Mouse (Mus musculus) thymus, adult 2 months (tissue): Measurements from ENCODE around the gene Cacna2d3.

Experiments used
- CTCF ChIP-seq: fragments of 200-500 bp; IDR thresholded peaks from 2 replicates; pipeline ENCODE4 v1.5.1; 2012; ENCODE audit warnings: mild to moderate bottlenecking, control low read depth, low read length, moderate library complexity, borderline replicate concordance; ENCODE audit not compliant: control insufficient read depth, poor library complexity, insufficient read depth; ENCODE audit errors: extremely low read depth
- POLR2A ChIP-seq: fragments of 200-500 bp; IDR thresholded peaks from 2 replicates; pipeline ENCODE4 v1.6.1; 2012; ENCODE audit warnings: mild to moderate bottlenecking, low read length, control low read depth, moderate library complexity; ENCODE audit not compliant: control insufficient read depth, poor library complexity, insufficient read depth; ENCODE audit errors: extremely low read depth

DNA sequence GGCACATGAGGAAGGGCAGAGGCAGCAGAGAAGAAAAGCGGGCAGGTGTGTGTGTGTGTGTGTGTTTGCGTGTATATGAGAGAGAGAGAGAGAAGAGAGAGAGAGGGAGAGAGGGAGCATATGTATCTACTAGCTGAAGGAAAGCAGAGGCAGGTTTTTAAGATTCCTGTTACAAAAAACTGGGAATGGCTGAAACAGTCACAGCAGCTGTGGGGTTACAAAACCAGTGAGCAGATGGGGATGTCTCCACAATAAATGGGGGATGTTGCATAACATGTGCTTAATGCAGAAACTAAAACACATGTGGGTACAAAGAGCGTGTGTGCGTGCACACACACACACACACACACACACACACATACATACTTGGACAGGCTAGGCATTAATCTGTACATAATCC lies 752.4 kb downstream of the Cacna2d3 start:
- no peak for TF ChIP-seq POLR2A
- no peak for TF ChIP-seq CTCF
